Mouse (Mus musculus) midbrain, embryonic 14.5 days (tissue): ENCODE measurements around the gene Zfp354a. TPM values are rescaled to one million over a fixed set of nuclear protein-coding genes. Genes with fewer than 3 reads are reported as not detected.
"Not testable (repeated sequence)": the region's sequence is repeated elsewhere in the genome, so short reads cannot be mapped to it uniquely, and the experiment has no call there.

ENCODE experiments used
- ATAC-seq: fragments of 200-750 bp; cut with Nextera tagmentation; 2 replicates; pipeline ENCODE4 v1.8.0; 2017; ENCODE audit warnings: moderate number of reproducible peaks, moderate library complexity; ENCODE audit not compliant: low FRiP score, low TSS enrichment
- DNase-seq: peaks from one replicate; pipeline ENCODE4 v3.0.0-alpha.2; 2015
- H3K27ac ChIP-seq: fragments of 300-500 bp; sonication (generic); replicated peaks from 2 replicates; pipeline ENCODE4 v1.5.1; 2014; ENCODE audit warnings: mild to moderate bottlenecking, low read depth, low read length, moderate library complexity
- H3K27me3 ChIP-seq: fragments of 300-500 bp; sonication (generic); 2 replicates; pipeline ENCODE4 v1.6.1; 2014; ENCODE audit warnings: low read length, control low read depth, mixed read lengths; ENCODE audit not compliant: control insufficient read depth, insufficient read depth
- H3K36me3 ChIP-seq: fragments of 300-500 bp; sonication (generic); 2 replicates; pipeline ENCODE4 v1.6.1; 2014; ENCODE audit warnings: low read length, control low read depth; ENCODE audit not compliant: control insufficient read depth, insufficient read depth
- H3K4me1 ChIP-seq: fragments of 300-500 bp; sonication (generic); 2 replicates; pipeline ENCODE4 v1.6.1; 2014; ENCODE audit warnings: mild to moderate bottlenecking, antibody characterized with exemption, low read length, control low read depth; ENCODE audit not compliant: control insufficient read depth, insufficient read depth
- H3K4me2 ChIP-seq: fragments of 300-500 bp; sonication (generic); 2 replicates; pipeline ENCODE4 v1.6.1; 2014; ENCODE audit warnings: mild to moderate bottlenecking, low read length, moderate library complexity
- H3K4me3 ChIP-seq: fragments of 300-500 bp; sonication (generic); replicated peaks from 2 replicates; pipeline ENCODE4 v1.5.1; 2014; ENCODE audit warnings: low read depth, low read length
- H3K9ac ChIP-seq: fragments of 300-500 bp; sonication (generic); replicated peaks from 2 replicates; pipeline ENCODE4 v1.6.1; 2014; ENCODE audit warnings: mild to moderate bottlenecking, low read length, moderate library complexity
- H3K9me3 ChIP-seq: fragments of 300-500 bp; sonication (generic); 2 replicates; pipeline ENCODE4 v1.6.1; 2016; ENCODE audit warnings: low read length, control low read depth, mixed read lengths; ENCODE audit not compliant: control insufficient read depth
- WGBS: fragments of 180-500 bp; shearing (Covaris S2); extraction: QIAGEN DNeasy Blood & Tissue Kit; methylation state at CpG from one replicate; pipeline ENCODE4 v1.1.7; 2014; 5-methylcytosine and 5-hydroxymethylcytosine counted together
- polyA plus RNA-seq: library from polyadenylated mRNA; unstranded; fragments of >200 nt; fragmentation: Nextera tagmentation; extraction: Ambion mirVana; gene quantifications from 2 replicates; pipeline ENCODE4 v1.2.1, GENCODE M21; 2014

Gene Zfp354a
- polyA plus RNA-seq, 1 experiment from 2014 or later, result 15.6 TPM

DNA sequence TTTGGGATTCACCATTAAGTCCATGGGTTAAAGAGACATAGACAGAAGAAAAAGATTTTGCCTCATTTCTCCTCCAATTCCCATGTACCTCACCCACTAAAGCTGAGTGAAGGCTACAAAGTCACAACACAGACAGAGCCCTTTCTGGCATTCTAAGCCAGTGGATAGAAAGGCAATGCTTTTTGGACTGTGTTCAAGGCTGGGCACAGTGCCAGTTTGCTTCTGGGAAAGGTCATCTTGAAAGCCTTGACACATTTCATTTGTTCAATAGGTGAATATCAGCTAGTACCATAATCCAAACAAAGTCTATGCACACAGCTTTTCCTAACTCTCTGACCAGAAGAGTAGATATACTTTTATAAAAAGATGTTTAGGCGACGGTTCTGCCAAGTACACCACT lies 23.1 kb upstream of the Zfp354a start:
- ATAC-seq (no peak), DNase-seq (peak; percentile 17)
- Histone ChIP-seq H3K27me3 (no peaks in the 10 kb centered on the region), H3K9ac (no peak overlapping the region), H3K4me2 (no peak overlapping the region), H3K4me3 (no peak overlapping the region), H3K27ac (no peak overlapping the region), H3K36me3 (no peaks in the 10 kb centered on the region), H3K4me1 (no peaks in the 10 kb centered on the region), H3K9me3 (no peaks in the 10 kb centered on the region)
- WGBS, result 82% methylated on average over 2 of the region's 2 CpGs

DNA sequence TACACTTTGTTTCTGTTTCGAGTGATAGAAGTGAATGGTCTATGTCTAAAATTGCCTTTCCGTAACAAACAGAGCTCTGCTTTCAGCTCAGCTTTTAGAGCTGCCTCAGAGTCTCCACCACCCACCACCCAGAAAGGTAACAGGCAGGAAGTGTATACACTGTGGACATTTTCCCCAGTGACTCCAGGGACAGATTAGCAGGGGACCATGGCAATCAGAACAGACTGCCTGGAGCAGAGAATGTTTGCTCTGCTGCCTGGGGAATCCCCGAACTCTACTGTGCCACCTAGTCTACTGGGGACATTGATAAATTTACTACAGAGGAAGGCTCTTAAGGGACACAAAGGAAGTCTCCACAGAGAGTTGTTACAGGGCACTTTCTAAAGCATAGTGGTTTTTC lies 14.3 kb upstream of the Zfp354a start:
- not testable (repeated sequence) for H3K4me3 ChIP-seq, H3K4me1 ChIP-seq
- 82% methylated on average over 3 of the region's 3 CpGs for WGBS

DNA sequence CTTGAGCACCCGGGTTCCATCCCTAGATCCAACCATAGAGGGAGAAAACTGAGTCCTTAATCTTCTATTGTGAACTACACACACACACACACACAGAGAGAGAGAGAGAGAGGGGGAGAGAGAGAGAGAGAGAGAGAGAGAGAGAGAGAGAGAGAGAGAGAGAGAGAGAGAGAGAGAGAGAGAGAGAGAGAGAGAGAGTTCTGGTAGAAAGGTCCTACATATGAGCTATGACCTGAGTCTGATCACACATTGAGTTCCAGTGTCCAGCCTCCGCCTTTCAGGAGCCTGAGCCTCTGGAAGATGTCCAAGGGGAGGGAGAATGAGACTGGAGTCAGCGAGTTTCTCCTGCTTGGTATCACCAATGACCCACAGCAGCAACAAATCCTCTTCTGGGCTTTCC lies 11.2 kb upstream of the Zfp354a start, which contains the start of gene Olfr1375:
TSS of gene Olfr1375 (plus strand) at position 301 of the 400 bp plus-strand sequence.
- not testable (repeated sequence) for H3K4me2 ChIP-seq, ATAC-seq, H3K9ac ChIP-seq, H3K4me3 ChIP-seq, H3K36me3 ChIP-seq, H3K4me1 ChIP-seq, H3K27ac ChIP-seq, H3K9me3 ChIP-seq, DNase-seq, H3K27me3 ChIP-seq
- 90% methylated on average over 3 of the region's 3 CpGs for WGBS

More for the DNA sequence above, 14.3 kb upstream of the Zfp354a start:
- not testable (repeated sequence) for ATAC-seq, H3K27me3 ChIP-seq, H3K9me3 ChIP-seq, H3K4me2 ChIP-seq, H3K36me3 ChIP-seq, H3K9ac ChIP-seq, H3K27ac ChIP-seq, DNase-seq

DNA sequence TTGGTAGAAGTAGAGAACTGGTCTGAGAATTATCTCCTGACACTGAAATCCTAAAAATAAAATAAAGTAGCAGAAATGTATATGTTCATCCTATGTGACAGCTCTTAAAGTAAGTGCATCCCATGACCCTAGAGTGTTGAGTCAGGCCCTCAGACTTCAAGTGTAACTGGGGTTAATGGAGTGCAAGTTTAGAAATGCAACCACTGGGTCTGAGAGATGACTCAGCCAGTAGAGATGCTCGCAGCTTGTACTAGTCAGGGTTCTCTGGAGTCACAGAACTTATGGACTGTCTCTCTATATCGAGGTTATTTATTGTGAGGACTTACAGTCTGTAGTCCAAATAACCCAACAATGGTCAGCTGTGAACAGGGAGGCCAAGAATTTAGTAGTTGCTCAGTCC lies 7.4 kb upstream of the Zfp354a start:
- no peaks in the 10 kb centered on the region for H3K4me1 ChIP-seq
- H3K9ac ChIP-seq, result no peak overlapping the region
- no peaks in the 10 kb centered on the region for H3K9me3 ChIP-seq
- no peak overlapping the region for H3K27ac ChIP-seq
- H3K27me3 ChIP-seq, result no peaks in the 10 kb centered on the region
- WGBS, result 71% methylated on average over 2 of the region's 2 CpGs
- no peaks in the 10 kb centered on the region for H3K36me3 ChIP-seq
- DNase-seq (no peak), ATAC-seq (no peak)
- no peak overlapping the region for H3K4me2 ChIP-seq
- no peak overlapping the region for H3K4me3 ChIP-seq

DNA sequence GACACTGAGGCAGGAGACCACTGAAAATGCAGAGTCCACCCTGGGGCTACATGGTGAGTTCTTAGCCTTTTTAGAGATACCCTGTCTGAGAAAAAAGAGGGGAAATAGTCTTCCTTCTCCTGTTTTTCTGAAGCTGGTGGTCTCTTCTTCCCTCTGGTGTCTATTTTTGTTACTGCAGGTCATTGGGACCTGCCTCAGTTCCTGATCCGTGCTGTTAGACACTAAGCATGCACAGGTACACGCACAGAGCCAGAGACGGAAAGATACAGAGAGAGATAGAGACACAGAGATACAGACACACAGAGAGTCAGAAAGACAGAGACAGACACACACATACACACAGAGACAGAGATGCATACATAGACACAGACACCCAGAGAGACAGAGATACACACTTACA lies 5.8 kb upstream of the Zfp354a start:
- H3K27ac ChIP-seq, result no peak overlapping the region
- no peak overlapping the region for H3K9ac ChIP-seq
- H3K9me3 ChIP-seq, result no peaks in the 10 kb centered on the region
- 50% methylated on average over 3 of the region's 3 CpGs for WGBS
- peak; percentile 65 for DNase-seq
- no peaks in the 10 kb centered on the region for H3K36me3 ChIP-seq
- no peaks in the 10 kb centered on the region for H3K27me3 ChIP-seq
- no peaks in the 10 kb centered on the region for H3K4me1 ChIP-seq
- no peak for ATAC-seq
- H3K4me3 ChIP-seq, result no peak overlapping the region
- H3K4me2 ChIP-seq, result no peak overlapping the region

DNA sequence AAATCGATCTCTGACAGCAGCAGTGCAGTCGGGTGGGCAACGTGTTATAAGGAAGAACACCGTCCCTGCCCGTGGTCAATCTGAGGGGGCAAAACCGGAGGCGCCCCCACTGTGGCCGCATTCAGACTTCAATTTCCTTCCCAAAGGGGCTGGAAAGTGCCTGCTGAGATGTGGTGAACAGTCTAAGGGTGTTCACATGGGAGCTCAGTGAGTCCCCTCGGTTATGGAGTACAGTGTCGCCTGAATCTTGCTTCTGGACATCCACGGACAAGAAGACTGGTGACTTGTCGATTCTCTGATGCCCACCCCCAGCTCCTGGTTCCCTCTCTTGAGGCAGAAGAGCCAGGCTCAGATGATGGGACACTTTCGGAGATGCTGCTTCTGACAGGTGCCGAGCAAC lies 583 bp downstream of the Zfp354a start:
- H3K4me1 ChIP-seq, result peaks cover 8% of the 10 kb centered on the region
- peak overlapping the region; percentile 78 for H3K4me3 ChIP-seq
- peak overlapping the region; percentile 81 for H3K9ac ChIP-seq
- 12% methylated on average over 14 of the region's 14 CpGs for WGBS
- no peaks in the 10 kb centered on the region for H3K9me3 ChIP-seq
- DNase-seq, result no peak
- H3K4me2 ChIP-seq, result peak overlapping the region; percentile 88
- no peak overlapping the region for H3K27ac ChIP-seq
- no peaks in the 10 kb centered on the region for H3K27me3 ChIP-seq
- peak; percentile 10; the same call in 1 of the 2 replicates for ATAC-seq
- peaks cover 18% of the 10 kb centered on the region for H3K36me3 ChIP-seq

DNA sequence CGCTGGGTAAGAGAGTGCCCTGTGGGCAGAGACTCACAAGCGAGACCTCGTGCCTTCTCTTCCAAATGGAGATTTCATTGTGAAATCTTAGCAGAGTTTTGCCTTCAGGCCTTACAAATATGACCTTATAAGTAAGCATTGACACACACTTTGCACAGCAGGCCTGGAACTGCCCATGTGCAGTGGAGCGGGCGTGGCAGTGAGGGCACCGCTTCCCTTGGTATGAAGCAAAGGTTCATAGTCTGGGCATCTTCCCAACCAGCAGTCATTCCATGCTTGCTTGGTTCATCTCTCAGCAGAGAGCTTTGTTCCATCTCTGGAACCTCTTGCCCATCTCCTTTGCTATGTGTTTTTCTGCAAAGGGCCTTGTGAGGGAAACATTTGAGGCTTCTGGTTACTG lies 1.9 kb downstream of the Zfp354a start:
- no peak overlapping the region for H3K4me2 ChIP-seq
- no peaks in the 10 kb centered on the region for H3K9me3 ChIP-seq
- peaks cover 8% of the 10 kb centered on the region for H3K4me1 ChIP-seq
- 98% methylated on average over 6 of the region's 6 CpGs for WGBS
- DNase-seq, result no peak
- H3K9ac ChIP-seq, result no peak overlapping the region
- peaks cover 23% of the 10 kb centered on the region for H3K36me3 ChIP-seq
- no peak overlapping the region for H3K4me3 ChIP-seq
- no peak overlapping the region for H3K27ac ChIP-seq
- ATAC-seq, result no peak
- H3K27me3 ChIP-seq, result no peaks in the 10 kb centered on the region

DNA sequence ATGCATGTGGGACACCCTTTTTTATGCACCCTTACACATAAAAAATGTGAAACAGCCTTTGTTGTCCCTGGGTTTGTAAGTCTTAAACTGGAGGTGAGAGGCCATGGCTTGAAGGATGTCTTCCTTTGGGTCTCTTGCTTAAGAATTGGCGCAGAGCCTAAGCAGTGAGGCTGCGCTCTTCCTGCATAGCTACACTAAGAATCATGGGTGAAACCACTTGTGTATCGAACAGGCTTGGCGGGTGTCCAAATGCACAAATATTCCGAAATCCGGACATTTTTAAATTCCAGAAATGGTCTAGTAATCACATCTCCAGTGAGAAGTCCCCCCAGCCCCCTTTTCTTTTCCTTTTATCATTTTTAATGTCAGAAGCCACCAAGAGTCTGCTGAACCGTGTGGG lies 4.2 kb downstream of the Zfp354a start:
- no peak overlapping the region for H3K9ac ChIP-seq
- H3K4me3 ChIP-seq, result no peak overlapping the region
- H3K4me2 ChIP-seq, result no peak overlapping the region
- H3K27me3 ChIP-seq, result no peaks in the 10 kb centered on the region
- H3K9me3 ChIP-seq, result no peaks in the 10 kb centered on the region
- ATAC-seq (no peak), DNase-seq (no peak)
- H3K27ac ChIP-seq, result no peak overlapping the region
- peaks cover 41% of the 10 kb centered on the region for H3K36me3 ChIP-seq
- 93% methylated on average over 7 of the region's 7 CpGs for WGBS
- H3K4me1 ChIP-seq, result peaks cover 8% of the 10 kb centered on the region

DNA sequence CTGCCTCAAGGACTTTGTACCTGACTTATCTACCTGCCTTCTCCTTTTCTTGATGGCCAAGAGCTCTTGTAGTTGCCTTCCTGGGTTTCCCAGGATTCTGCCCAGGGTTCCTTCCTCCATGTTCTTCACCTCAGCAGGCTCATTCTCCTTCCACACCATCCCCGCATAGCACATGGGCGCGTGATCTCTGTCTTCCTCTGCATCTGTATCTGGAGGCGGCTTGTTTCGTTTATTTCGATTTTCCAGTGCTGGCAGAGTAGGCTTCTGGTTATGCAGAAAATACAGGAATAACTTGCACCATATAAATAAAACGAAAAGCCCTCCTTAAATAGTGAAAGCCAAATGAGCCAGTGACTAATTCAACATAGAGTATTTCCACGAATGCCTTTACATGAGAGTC lies 4.8 kb downstream of the Zfp354a start:
- no peak for ATAC-seq
- Histone ChIP-seq H3K9ac (no peak overlapping the region), H3K4me3 (no peak overlapping the region), H3K27ac (no peak overlapping the region), H3K4me2 (no peak overlapping the region), H3K4me1 (peaks cover 8% of the 10 kb centered on the region), H3K36me3 (peaks cover 47% of the 10 kb centered on the region), H3K27me3 (no peaks in the 10 kb centered on the region), H3K9me3 (no peaks in the 10 kb centered on the region)
- DNase-seq, result no peak
- 98% methylated on average over 8 of the region's 8 CpGs for WGBS
